Mouse (Mus musculus): ENCODE data around the gene Tnfsf9. TPM values are rescaled to one million over a fixed set of nuclear protein-coding genes. Genes with fewer than 3 reads are reported as not detected.
"Not testable (repeated sequence)": the region's sequence is repeated elsewhere in the genome, so short reads cannot be mapped to it uniquely, and the experiment has no call there.

Tnfsf9 gene
- polyA plus RNA-seq, 1 experiment from 2014 or later: 8.8 TPM

GRCm38 (mm10) chr17:57123192-57124118 is 18.3 kb downstream of the Tnfsf9 start:
- peaks cover 7% of the 10 kb centered on the region for H3K4me1 ChIP-seq
- H3K36me3 ChIP-seq (replicated peaks): no peaks in the 10 kb centered on the region
- no peak for DNase-seq (ENCODE audit: low spot score)
- H3K27me3 ChIP-seq (replicated peaks; ENCODE audit: low read depth, poor library complexity, severe bottlenecking): no peaks in the 10 kb centered on the region
- H3K27ac ChIP-seq (replicated peaks): no peak overlapping the region
- no peaks in the 10 kb centered on the region for H3K9me3 ChIP-seq
- no peak overlapping the region for H3K4me3 ChIP-seq
- WGBS: 90% methylated on average over 11 of the region's 11 CpGs

GRCm38 (mm10) chr17:57124792-57125191 is 19.7 kb downstream of the Tnfsf9 start:
- Histone ChIP-seq H3K27me3 (replicated peaks; ENCODE audit: low read depth, poor library complexity, severe bottlenecking) (no peaks in the 10 kb centered on the region), H3K36me3 (replicated peaks) (no peaks in the 10 kb centered on the region), H3K9me3 (no peaks in the 10 kb centered on the region), H3K27ac (replicated peaks) (no peak overlapping the region), H3K4me3 (no peak overlapping the region), H3K4me1 (no peaks in the 10 kb centered on the region)
- no peak for DNase-seq (ENCODE audit: low spot score)
- 86% methylated on average over 4 of the region's 4 CpGs for WGBS

- WGBS: 70% methylated on average over 3 of the region's 3 CpGs
- Histone ChIP-seq H3K36me3 (replicated peaks) (no peaks in the 10 kb centered on the region), H3K4me3 (no peak overlapping the region), H3K9me3 (no peaks in the 10 kb centered on the region), H3K27ac (replicated peaks) (no peak overlapping the region), H3K4me1 (no peaks in the 10 kb centered on the region), H3K27me3 (replicated peaks; ENCODE audit: low read depth, poor library complexity, severe bottlenecking) (no peaks in the 10 kb centered on the region)
- DNase-seq (ENCODE audit: low spot score): no peak
Observed at GRCm38 (mm10) chr17:57125853-57126622, 20.9 kb downstream of the Tnfsf9 start.

- no peak overlapping the region for H3K4me3 ChIP-seq
- no peaks in the 10 kb centered on the region for H3K9me3 ChIP-seq
- no peak overlapping the region for H3K27ac ChIP-seq (replicated peaks)
- no peaks in the 10 kb centered on the region for H3K4me1 ChIP-seq
- DNase-seq (ENCODE audit: low spot score): no peak
- H3K27me3 ChIP-seq (replicated peaks; ENCODE audit: low read depth, poor library complexity, severe bottlenecking): no peaks in the 10 kb centered on the region
- WGBS: 89% methylated on average over 1 of the region's 1 CpGs
- no peaks in the 10 kb centered on the region for H3K36me3 ChIP-seq (replicated peaks)
Observed at GRCm38 (mm10) chr17:57131793-57132192, 26.7 kb downstream of the Tnfsf9 start.

- WGBS: 19% methylated on average over 3 of the region's 3 CpGs
- not testable (repeated sequence) for H3K27ac ChIP-seq (replicated peaks); DNase-seq (ENCODE audit: low spot score); H3K27me3 ChIP-seq (replicated peaks; ENCODE audit: low read depth, poor library complexity, severe bottlenecking); H3K9me3 ChIP-seq; H3K4me3 ChIP-seq; H3K36me3 ChIP-seq (replicated peaks); H3K4me1 ChIP-seq
Observed at GRCm38 (mm10) chr17:57134021-57134420, 28.9 kb downstream of the Tnfsf9 start.

- Histone ChIP-seq H3K9me3 (no peaks in the 10 kb centered on the region), H3K36me3 (replicated peaks) (no peaks in the 10 kb centered on the region), H3K27me3 (replicated peaks; ENCODE audit: low read depth, poor library complexity, severe bottlenecking) (no peaks in the 10 kb centered on the region), H3K27ac (replicated peaks) (no peak overlapping the region), H3K4me3 (no peak overlapping the region), H3K4me1 (no peaks in the 10 kb centered on the region)
- WGBS: 83% methylated on average over 2 of the region's 2 CpGs
- DNase-seq (ENCODE audit: low spot score): no peak
Observed at GRCm38 (mm10) chr17:57134693-57135092, 29.6 kb downstream of the Tnfsf9 start.

- DNase-seq (ENCODE audit: low spot score): no peak
- no peak overlapping the region for H3K27ac ChIP-seq (replicated peaks)
- 81% methylated on average over 3 of the region's 3 CpGs for WGBS
- H3K4me1 ChIP-seq: no peaks in the 10 kb centered on the region
- H3K4me3 ChIP-seq: no peak overlapping the region
- H3K27me3 ChIP-seq (replicated peaks; ENCODE audit: low read depth, poor library complexity, severe bottlenecking): no peaks in the 10 kb centered on the region
- no peaks in the 10 kb centered on the region for H3K36me3 ChIP-seq (replicated peaks)
- H3K9me3 ChIP-seq: no peaks in the 10 kb centered on the region
Observed at GRCm38 (mm10) chr17:57135635-57136034, 30.5 kb downstream of the Tnfsf9 start.

GRCm38 (mm10) chr17:57138676-57139075 is 33.6 kb downstream of the Tnfsf9 start:
- no peak overlapping the region for H3K27ac ChIP-seq (replicated peaks)
- H3K27me3 ChIP-seq (replicated peaks; ENCODE audit: low read depth, poor library complexity, severe bottlenecking): 0 out of 2 replicates have a peak, but pooled peaks cover 4% of the 10 kb centered on the region
- H3K36me3 ChIP-seq (replicated peaks): no peaks in the 10 kb centered on the region
- DNase-seq (ENCODE audit: low spot score): no peak
- H3K4me3 ChIP-seq: no peak overlapping the region
- no peaks in the 10 kb centered on the region for H3K4me1 ChIP-seq
- H3K9me3 ChIP-seq: no peaks in the 10 kb centered on the region
- 88% methylated on average over 4 of the region's 4 CpGs for WGBS

GRCm38 (mm10) chr17:57139708-57140107 is 34.6 kb downstream of the Tnfsf9 start:
- Histone ChIP-seq H3K4me1 (no peaks in the 10 kb centered on the region), H3K27ac (replicated peaks) (no peak overlapping the region), H3K36me3 (replicated peaks) (no peaks in the 10 kb centered on the region), H3K9me3 (no peaks in the 10 kb centered on the region), H3K27me3 (replicated peaks; ENCODE audit: low read depth, poor library complexity, severe bottlenecking) (0 out of 2 replicates have a peak, but pooled peaks cover 8% of the 10 kb centered on the region), H3K4me3 (no peak overlapping the region)
- DNase-seq (ENCODE audit: low spot score): no peak
- 89% methylated on average over 3 of the region's 3 CpGs for WGBS

GRCm38 (mm10) chr17:57143704-57144103 is 38.6 kb downstream of the Tnfsf9 start:
- Histone ChIP-seq H3K9me3 (no peaks in the 10 kb centered on the region), H3K27me3 (replicated peaks; ENCODE audit: low read depth, poor library complexity, severe bottlenecking) (peaks cover 39% of the 10 kb centered on the region), H3K4me3 (no peak overlapping the region), H3K36me3 (replicated peaks) (no peaks in the 10 kb centered on the region), H3K4me1 (no peaks in the 10 kb centered on the region), H3K27ac (replicated peaks) (no peak overlapping the region)
- no peak for DNase-seq (ENCODE audit: low spot score)
- 91% methylated on average over 3 of the region's 3 CpGs for WGBS

- Histone ChIP-seq H3K4me1 (peaks cover 9% of the 10 kb centered on the region), H3K4me3 (no peak overlapping the region), H3K9me3 (no peaks in the 10 kb centered on the region), H3K27ac (replicated peaks) (no peak overlapping the region), H3K36me3 (replicated peaks) (no peaks in the 10 kb centered on the region), H3K27me3 (replicated peaks; ENCODE audit: low read depth, poor library complexity, severe bottlenecking) (peaks cover 53% of the 10 kb centered on the region)
- DNase-seq (ENCODE audit: low spot score): no peak
- 70% methylated on average over 1 of the region's 1 CpGs for WGBS
Observed at GRCm38 (mm10) chr17:57145115-57145514, 40.0 kb downstream of the Tnfsf9 start.

GRCm38 (mm10) chr17:57148343-57148742 is 43.2 kb downstream of the Tnfsf9 start:
- peaks cover 9% of the 10 kb centered on the region for H3K4me1 ChIP-seq
- no peak overlapping the region for H3K27ac ChIP-seq (replicated peaks)
- H3K4me3 ChIP-seq: no peak overlapping the region
- H3K27me3 ChIP-seq (replicated peaks; ENCODE audit: low read depth, poor library complexity, severe bottlenecking): peaks cover 62% of the 10 kb centered on the region
- no peak for DNase-seq (ENCODE audit: low spot score)
- WGBS: 65% methylated on average over 4 of the region's 4 CpGs
- H3K36me3 ChIP-seq (replicated peaks): no peaks in the 10 kb centered on the region
- H3K9me3 ChIP-seq: no peaks in the 10 kb centered on the region

Measured in embryonic facial prominence, embryonic 10.5 days (tissue).